Mouse (Mus musculus) myocyte (in vitro differentiated cells): ENCODE measurements around the gene Gramd2. TPM values are rescaled to one million over a fixed set of nuclear protein-coding genes. Genes with fewer than 3 reads are reported as not detected.

Experiments
- H3K27me3 ChIP-seq: one replicate; pipeline ENCODE4 v1.6.1; 2011; ENCODE audit not compliant: control insufficient read depth, insufficient read depth, insufficient read length
- H3K36me3 ChIP-seq: one replicate; pipeline ENCODE4 v1.6.1; 2011; ENCODE audit not compliant: control insufficient read depth, insufficient read depth
- H3K4me2 ChIP-seq: one replicate; pipeline ENCODE4 v1.6.1; 2011; ENCODE audit warnings: low read depth, control low read depth
- H3K4me3 ChIP-seq: one replicate; pipeline ENCODE4 v1.5.1; 2011; ENCODE audit warnings: mild to moderate bottlenecking, control low read depth, moderate library complexity
- H3K79me2 ChIP-seq: one replicate; pipeline ENCODE4 v1.6.1; 2011; ENCODE audit not compliant: control insufficient read depth, insufficient read depth
- H3ac ChIP-seq: one replicate; pipeline ENCODE4 v1.6.1; 2011; ENCODE audit not compliant: control insufficient read depth, insufficient read length
- CEBPB ChIP-seq: IDR thresholded peaks from 2 replicates; pipeline ENCODE4 v1.6.1; 2011; ENCODE audit warnings: mild to moderate bottlenecking, moderate library complexity; ENCODE audit not compliant: poor library complexity, insufficient read depth, severe bottlenecking
- E2F4 ChIP-seq: IDR thresholded peaks from one replicate; pipeline ENCODE4 v1.6.1; 2011; ENCODE audit warnings: mild to moderate bottlenecking, control low read depth, moderate library complexity; ENCODE audit not compliant: insufficient read depth
- MAX ChIP-seq: IDR thresholded peaks from one replicate; pipeline ENCODE4 v1.6.1; 2011; ENCODE audit warnings: low read depth, mild to moderate bottlenecking, control low read depth
- MYOD1 ChIP-seq, 3 experiments: IDR thresholded peaks; one replicate each; pipeline ENCODE4 v1.6.1; 2011; ENCODE audit warnings: control low read depth in 2 of 3, low read depth in 2 of 3, mild to moderate bottlenecking in 2 of 3, moderate library complexity in 1 of 3; ENCODE audit not compliant: insufficient read length in 2 of 3, control insufficient read depth in 1 of 3
- MYOG ChIP-seq, 3 experiments: IDR thresholded peaks; one replicate each; pipeline ENCODE4 v1.6.1; 2011; ENCODE audit warnings: control low read depth in 2 of 3, low read depth in 2 of 3, mild to moderate bottlenecking in 2 of 3; ENCODE audit not compliant: insufficient read length in 2 of 3, control insufficient read depth in 1 of 3, insufficient read depth in 1 of 3
- POLR2A ChIP-seq: IDR thresholded peaks from one replicate; pipeline ENCODE4 v1.6.1; 2011; ENCODE audit warnings: low read depth, mild to moderate bottlenecking, control low read depth, moderate library complexity; ENCODE audit not compliant: insufficient read length
- POLR2AphosphoS2 ChIP-seq: IDR thresholded peaks from one replicate; pipeline ENCODE4 v1.6.1; 2011; ENCODE audit warnings: low read depth, control low read depth; ENCODE audit not compliant: insufficient read length
- REST ChIP-seq: IDR thresholded peaks from one replicate; pipeline ENCODE4 v1.6.1; 2011; ENCODE audit warnings: mild to moderate bottlenecking, control low read depth, moderate library complexity; ENCODE audit not compliant: insufficient read depth, insufficient read length
- SRF ChIP-seq: IDR thresholded peaks from one replicate; pipeline ENCODE4 v1.6.1; 2011; ENCODE audit warnings: low read depth; ENCODE audit not compliant: control insufficient read depth, insufficient read length
- TCF12 ChIP-seq: IDR thresholded peaks from one replicate; pipeline ENCODE4 v1.6.1; 2011; ENCODE audit warnings: mild to moderate bottlenecking, control low read depth; ENCODE audit not compliant: poor library complexity, insufficient read depth, severe bottlenecking
- TCF3 ChIP-seq: IDR thresholded peaks from one replicate; pipeline ENCODE4 v1.6.1; 2011; ENCODE audit warnings: low read depth, control low read depth; ENCODE audit not compliant: insufficient read length
- USF1 ChIP-seq: IDR thresholded peaks from one replicate; pipeline ENCODE4 v1.6.1; 2011; ENCODE audit warnings: low read depth, mild to moderate bottlenecking, control low read depth, moderate library complexity
- polyA plus RNA-seq: library from polyadenylated mRNA; unstranded; fragments of >200 nt; fragmentation: generic; extraction: Trizol; gene quantifications from one replicate; pipeline ENCODE4 v1.2.1, GENCODE M21; 2012; ENCODE audit warnings: missing spikeins

Gene Gramd2
- polyA plus RNA-seq, 1 experiment: 1.5 TPM

GRCm38 (mm10) chr9:59659036-59660026, 20.6 kb upstream of the Gramd2 start:
- no peak for TF ChIP-seq USF1
- TF ChIP-seq CEBPB: peak; percentile 59
- peak; percentile 61 for TF ChIP-seq POLR2A
- TF ChIP-seq POLR2AphosphoS2: peak; percentile 88
- TF ChIP-seq E2F4: no peak
- peak; percentile 68 to 92 (median 77) for TF ChIP-seq MYOG (IDR thresholded peaks at IDR 0.05; ENCODE audit: control insufficient read depth in 1 of 3, insufficient read depth in 1 of 3, insufficient read length in 2 of 3, low read depth in 2 of 3)
- peak; percentile 46 for TF ChIP-seq SRF
- peak in 2 of 3 experiments; percentile 75 to 91 for TF ChIP-seq MYOD1 (IDR thresholded peaks at IDR 0.05; ENCODE audit: control insufficient read depth in 1 of 3, insufficient read length in 2 of 3, low read depth in 2 of 3)
- TF ChIP-seq TCF3: peak; percentile 32
- no peak for TF ChIP-seq REST
- no peak for TF ChIP-seq MAX
- peak; percentile 27 for TF ChIP-seq TCF12
- Histone ChIP-seq H3K27me3 (no peaks in the 10 kb centered on the region), H3K36me3 (peaks cover 25% of the 10 kb centered on the region)

GRCm38 (mm10) chr9:59660421-59660820, 19.5 kb upstream of the Gramd2 start:
- peak overlapping the region; percentile 95 for H3K4me3 ChIP-seq
- peak; percentile 26 for TF ChIP-seq SRF
- TF ChIP-seq TCF3: no peak
- no peak for TF ChIP-seq MAX
- no peak for TF ChIP-seq E2F4
- TF ChIP-seq REST: no peak
- no peak for TF ChIP-seq POLR2A
- peak in 2 of 3 experiments; percentile 64 to 89 for TF ChIP-seq MYOG (IDR thresholded peaks at IDR 0.05; ENCODE audit: control insufficient read depth in 1 of 3, insufficient read depth in 1 of 3, insufficient read length in 2 of 3, low read depth in 2 of 3)
- no peak for TF ChIP-seq USF1
- TF ChIP-seq MYOD1 (IDR thresholded peaks at IDR 0.05; ENCODE audit: control insufficient read depth in 1 of 3, insufficient read length in 2 of 3, low read depth in 2 of 3): peak in 2 of 3 experiments; percentile 58 to 86
- no peak for TF ChIP-seq TCF12
- peak; percentile 39 for TF ChIP-seq POLR2AphosphoS2
- TF ChIP-seq CEBPB: no peak
- H3K79me2 ChIP-seq: peaks cover 96% of the 10 kb centered on the region
- peak overlapping the region; percentile 91 for H3K4me2 ChIP-seq
- H3ac ChIP-seq: no peak overlapping the region
- no peaks in the 10 kb centered on the region for H3K27me3 ChIP-seq
- H3K36me3 ChIP-seq: peaks cover 36% of the 10 kb centered on the region

More at GRCm38 (mm10) chr9:59659036-59660026, 20.6 kb upstream of the Gramd2 start:
- peak overlapping the region; percentile 95 for H3K4me3 ChIP-seq
- H3K79me2 ChIP-seq: peaks cover 96% of the 10 kb centered on the region
- H3K4me2 ChIP-seq: peak overlapping the region; percentile 91
- H3ac ChIP-seq: no peak overlapping the region

- Histone ChIP-seq H3K36me3 (peaks cover 46% of the 10 kb centered on the region), H3K79me2 (peaks cover 96% of the 10 kb centered on the region), H3K4me3 (peak overlapping the region; percentile 95), H3ac (no peak overlapping the region), H3K27me3 (no peaks in the 10 kb centered on the region), H3K4me2 (peak overlapping the region; percentile 91)
- TF ChIP-seq POLR2AphosphoS2 (peak; percentile 51), MYOD1 (IDR thresholded peaks at IDR 0.05; ENCODE audit: control insufficient read depth in 1 of 3, insufficient read length in 2 of 3, low read depth in 2 of 3) (no peak)
These were observed 18.5 kb upstream of the Gramd2 start for GRCm38 (mm10) chr9:59661298-59661975.

GRCm38 (mm10) chr9:59663226-59663625, 16.7 kb upstream of the Gramd2 start:
- Histone ChIP-seq H3K4me3 (no peak overlapping the region), H3K36me3 (peaks cover 57% of the 10 kb centered on the region), H3K27me3 (no peaks in the 10 kb centered on the region), H3K4me2 (peak overlapping the region; percentile 91), H3ac (no peak overlapping the region), H3K79me2 (peaks cover 95% of the 10 kb centered on the region)
- no peak for TF ChIP-seq REST
- no peak for TF ChIP-seq POLR2A
- no peak for TF ChIP-seq TCF12
- TF ChIP-seq CEBPB: no peak
- no peak for TF ChIP-seq USF1
- TF ChIP-seq MYOG (IDR thresholded peaks at IDR 0.05; ENCODE audit: control insufficient read depth in 1 of 3, insufficient read depth in 1 of 3, insufficient read length in 2 of 3, low read depth in 2 of 3): no peak
- no peak for TF ChIP-seq MAX
- TF ChIP-seq SRF: no peak
